Mouse (Mus musculus): Measurements from ENCODE around the gene Slc25a13. TPM values are rescaled to one million over a fixed set of nuclear protein-coding genes. Genes with fewer than 3 reads are reported as not detected.

Slc25a13 gene
- total and polyA plus RNA-seq, 3 experiments: 45.5 to 146 (median 121) TPM

DNA sequence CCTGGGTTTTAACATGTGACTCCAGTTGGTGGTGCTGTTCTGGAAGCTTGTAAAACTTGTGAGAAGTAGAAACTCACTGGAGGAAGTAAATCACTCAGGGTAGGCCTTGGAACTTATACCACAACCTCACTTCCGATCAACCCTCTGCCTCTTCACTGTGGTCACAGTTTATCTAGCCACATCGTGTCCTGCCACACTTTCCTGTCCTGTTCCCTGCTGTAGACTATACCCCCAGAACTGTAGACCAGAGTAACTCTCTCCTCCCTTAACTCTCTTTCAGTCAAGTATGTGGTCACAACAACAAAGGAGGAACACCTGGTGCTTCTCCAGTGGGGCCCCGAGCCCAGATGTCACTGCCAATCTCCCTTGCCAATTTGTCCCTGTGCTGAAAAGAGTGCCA, 67.6 kb downstream of the Slc25a13 start:
- H3K4me1 ChIP-seq (ENCODE audit: control insufficient read depth, insufficient read depth, low read length): peaks cover 2% of the 10 kb centered on the region; the same call in 1 of the 2 replicates

DNA sequence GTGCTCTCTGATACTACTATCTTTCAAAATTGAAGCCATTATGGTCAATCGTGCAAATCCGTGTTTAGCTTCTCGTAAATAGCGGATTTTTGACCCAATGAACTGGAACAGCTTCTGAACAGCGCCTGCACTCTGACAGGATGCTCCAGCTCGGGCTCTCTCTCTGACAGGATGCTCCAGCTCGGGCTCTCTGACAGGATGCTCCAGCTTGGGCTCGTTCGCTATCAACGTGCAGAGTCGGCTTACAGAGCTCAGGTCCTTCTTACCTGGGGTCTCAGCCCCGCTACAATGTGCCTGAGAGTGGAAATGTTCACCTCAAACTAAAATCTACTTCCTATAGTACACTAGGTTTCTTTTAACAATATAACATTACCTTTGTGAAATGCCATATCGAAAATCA, 71.6 kb downstream of the Slc25a13 start:
- 76% methylated on average over 13 of the region's 13 CpGs for WGBS
- H3K27ac ChIP-seq: no peak overlapping the region
- TF ChIP-seq EP300 (IDR thresholded peaks at IDR 0.05; ENCODE audit: insufficient read depth, low read depth, low read length) (no peak), POLR2A (IDR thresholded peaks at IDR 0.05; ENCODE audit: insufficient read depth, low read depth, low read length) (no peak), CTCF (IDR thresholded peaks at IDR 0.05) (no peak)
- no peak overlapping the region for H3K4me3 ChIP-seq
- H3K27me3 ChIP-seq (ENCODE audit: control insufficient read depth, insufficient read depth, low read length): no peaks in the 10 kb centered on the region
- no peak overlapping the region for H3K9ac ChIP-seq (ENCODE audit: low read depth, low read length)
- no peaks in the 10 kb centered on the region for H3K4me1 ChIP-seq (ENCODE audit: control insufficient read depth, insufficient read depth, low read length)
- intact Hi-C loops (cut with DNase I): no loop called here
- DNase-seq: no peak
- no peaks in the 10 kb centered on the region for H3K79me2 ChIP-seq (replicated peaks; ENCODE audit: control insufficient read depth, insufficient read depth, low read length)
- H3K36me3 ChIP-seq (ENCODE audit: control insufficient read depth, insufficient read depth, low read length): no peaks in the 10 kb centered on the region

More for the DNA sequence above, 67.6 kb downstream of the Slc25a13 start:
- Histone ChIP-seq H3K79me2 (replicated peaks; ENCODE audit: control insufficient read depth, insufficient read depth, low read length) (no peaks in the 10 kb centered on the region), H3K27ac (no peak overlapping the region), H3K27me3 (ENCODE audit: control insufficient read depth, insufficient read depth, low read length) (no peaks in the 10 kb centered on the region), H3K9ac (ENCODE audit: low read depth, low read length) (no peak overlapping the region), H3K4me3 (no peak overlapping the region), H3K36me3 (ENCODE audit: control insufficient read depth, insufficient read depth, low read length) (peaks cover 3% of the 10 kb centered on the region; the same call in 1 of the 2 replicates)
- intact Hi-C loops (cut with DNase I): no loop called here
- WGBS: 60% methylated on average over 3 of the region's 3 CpGs
- TF ChIP-seq EP300 (IDR thresholded peaks at IDR 0.05; ENCODE audit: insufficient read depth, low read depth, low read length) (no peak), POLR2A (IDR thresholded peaks at IDR 0.05; ENCODE audit: insufficient read depth, low read depth, low read length) (no peak), CTCF (IDR thresholded peaks at IDR 0.05) (no peak)
- DNase-seq: no peak

DNA sequence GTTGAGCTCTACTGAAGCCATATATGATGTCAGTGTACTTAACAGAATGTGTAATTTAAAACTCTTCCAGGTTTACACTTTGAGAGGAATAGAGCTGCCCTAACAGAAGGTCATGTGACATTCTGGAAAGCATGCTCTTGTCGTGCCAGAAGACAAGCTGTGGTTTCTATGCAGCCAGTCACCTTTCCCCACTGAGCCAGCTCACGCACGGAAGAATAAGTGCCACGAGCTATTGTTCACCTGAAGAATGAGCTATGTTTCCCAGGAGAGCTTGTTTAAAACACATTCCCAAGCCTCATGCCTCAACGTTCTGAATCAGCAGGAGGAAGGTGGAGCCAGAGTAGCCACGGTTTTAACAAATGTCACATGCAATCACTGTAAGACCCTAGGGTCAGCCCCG, 73.4 kb downstream of the Slc25a13 start:
- TF ChIP-seq EP300 (IDR thresholded peaks at IDR 0.05; ENCODE audit: insufficient read depth, low read depth, low read length): no peak
- TF ChIP-seq POLR2A (IDR thresholded peaks at IDR 0.05; ENCODE audit: insufficient read depth, low read depth, low read length): no peak
- no peak for TF ChIP-seq CTCF (IDR thresholded peaks at IDR 0.05)
- DNase-seq: no peak
- no peak overlapping the region for H3K27ac ChIP-seq
- no peaks in the 10 kb centered on the region for H3K79me2 ChIP-seq (replicated peaks; ENCODE audit: control insufficient read depth, insufficient read depth, low read length)
- no peak overlapping the region for H3K9ac ChIP-seq (ENCODE audit: low read depth, low read length)
- intact Hi-C loops (cut with DNase I): no loop called here
- no peaks in the 10 kb centered on the region for H3K27me3 ChIP-seq (ENCODE audit: control insufficient read depth, insufficient read depth, low read length)
- no peaks in the 10 kb centered on the region for H3K36me3 ChIP-seq (ENCODE audit: control insufficient read depth, insufficient read depth, low read length)
- no peaks in the 10 kb centered on the region for H3K4me1 ChIP-seq (ENCODE audit: control insufficient read depth, insufficient read depth, low read length)
- 68% methylated on average over 7 of the region's 7 CpGs for WGBS
- no peak overlapping the region for H3K4me3 ChIP-seq

DNA sequence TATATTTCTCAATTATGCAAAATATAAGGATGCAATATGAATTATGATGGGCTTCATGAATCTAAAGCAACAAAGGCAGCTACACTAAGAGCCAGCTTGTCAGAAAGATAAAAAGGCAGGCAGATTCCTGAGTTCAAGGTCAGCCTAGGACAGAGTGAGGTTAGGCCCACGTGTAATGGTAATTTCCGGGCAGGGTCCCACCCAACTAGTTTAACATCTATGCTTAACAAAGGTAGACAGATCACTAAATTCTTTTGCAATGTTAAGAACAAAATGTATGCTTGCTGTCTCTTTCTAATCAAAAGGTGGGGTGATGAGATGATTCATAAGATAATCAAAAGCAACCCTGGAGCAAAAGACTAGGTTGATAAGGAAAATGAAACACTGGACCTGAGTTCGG, 76.6 kb downstream of the Slc25a13 start:
- H3K27me3 ChIP-seq (ENCODE audit: control insufficient read depth, insufficient read depth, low read length): no peaks in the 10 kb centered on the region
- TF ChIP-seq POLR2A (IDR thresholded peaks at IDR 0.05; ENCODE audit: insufficient read depth, low read depth, low read length) (no peak), EP300 (IDR thresholded peaks at IDR 0.05; ENCODE audit: insufficient read depth, low read depth, low read length) (no peak), CTCF (IDR thresholded peaks at IDR 0.05) (no peak)
- 75% methylated on average over 3 of the region's 3 CpGs for WGBS

DNA sequence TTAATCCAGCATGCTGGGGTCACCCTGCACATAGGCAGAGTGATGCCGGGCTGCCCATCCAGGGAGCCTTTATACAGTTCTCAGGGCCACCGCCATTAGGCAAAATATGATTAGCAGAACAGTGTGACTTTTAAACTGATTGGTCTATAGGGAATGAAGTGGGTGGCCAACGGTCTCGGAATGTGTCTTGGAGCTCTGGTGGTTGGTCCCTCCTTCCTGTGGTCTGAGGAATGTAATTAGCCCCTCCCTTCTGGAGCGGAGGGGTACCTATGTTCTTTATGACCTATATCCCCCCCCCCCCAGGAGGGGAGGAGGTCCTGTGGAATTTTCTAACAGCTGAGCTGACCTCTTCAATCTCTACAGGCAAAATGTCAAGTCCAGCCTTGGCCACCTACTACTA, 77.9 kb downstream of the Slc25a13 start:
- Histone ChIP-seq H3K4me3 (no peak overlapping the region), H3K79me2 (replicated peaks; ENCODE audit: control insufficient read depth, insufficient read depth, low read length) (no peaks in the 10 kb centered on the region), H3K36me3 (ENCODE audit: control insufficient read depth, insufficient read depth, low read length) (no peaks in the 10 kb centered on the region), H3K27ac (no peak overlapping the region), H3K9ac (ENCODE audit: low read depth, low read length) (no peak overlapping the region), H3K27me3 (ENCODE audit: control insufficient read depth, insufficient read depth, low read length) (no peaks in the 10 kb centered on the region), H3K4me1 (ENCODE audit: control insufficient read depth, insufficient read depth, low read length) (no peaks in the 10 kb centered on the region)
- intact Hi-C loops (cut with DNase I): no loop called here
- TF ChIP-seq POLR2A (IDR thresholded peaks at IDR 0.05; ENCODE audit: insufficient read depth, low read depth, low read length) (no peak), CTCF (IDR thresholded peaks at IDR 0.05) (no peak)
- DNase-seq: no peak
- 96% methylated on average over 5 of the region's 5 CpGs for WGBS

More for the DNA sequence above, 76.6 kb downstream of the Slc25a13 start:
- intact Hi-C loops (cut with DNase I): no loop called here
- H3K4me1 ChIP-seq (ENCODE audit: control insufficient read depth, insufficient read depth, low read length): no peaks in the 10 kb centered on the region
- no peak overlapping the region for H3K4me3 ChIP-seq
- no peak overlapping the region for H3K9ac ChIP-seq (ENCODE audit: low read depth, low read length)
- no peaks in the 10 kb centered on the region for H3K36me3 ChIP-seq (ENCODE audit: control insufficient read depth, insufficient read depth, low read length)
- H3K79me2 ChIP-seq (replicated peaks; ENCODE audit: control insufficient read depth, insufficient read depth, low read length): no peaks in the 10 kb centered on the region
- no peak overlapping the region for H3K27ac ChIP-seq
- DNase-seq: no peak

DNA sequence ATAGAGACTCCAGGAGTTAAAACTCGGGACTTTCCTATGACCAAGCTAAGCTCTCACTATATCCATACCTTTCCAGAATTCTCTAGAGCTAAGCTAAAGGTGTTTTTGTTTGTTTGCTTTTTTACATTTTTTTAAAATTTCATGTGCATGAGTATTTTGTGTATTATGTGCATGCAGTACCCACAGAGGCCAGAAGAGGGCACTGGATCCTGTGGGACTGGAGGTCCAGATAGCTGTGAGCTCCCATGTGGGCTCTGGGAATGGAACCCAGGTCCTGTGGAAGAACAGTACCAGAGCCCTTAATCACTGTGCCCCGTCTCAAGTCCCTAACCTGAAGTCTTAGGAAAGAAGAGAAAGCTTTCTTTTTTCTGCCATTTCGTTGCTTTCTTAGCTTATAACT, 80.2 kb downstream of the Slc25a13 start:
- no peak overlapping the region for H3K27ac ChIP-seq
- TF ChIP-seq POLR2A (IDR thresholded peaks at IDR 0.05; ENCODE audit: insufficient read depth, low read depth, low read length) (no peak), CTCF (IDR thresholded peaks at IDR 0.05) (peak; percentile 59), EP300 (IDR thresholded peaks at IDR 0.05; ENCODE audit: insufficient read depth, low read depth, low read length) (no peak)
- no peak overlapping the region for H3K9ac ChIP-seq (ENCODE audit: low read depth, low read length)
- H3K4me1 ChIP-seq (ENCODE audit: control insufficient read depth, insufficient read depth, low read length): no peaks in the 10 kb centered on the region; the same call in 1 of the 2 replicates
- intact Hi-C loops (cut with DNase I): no loop called here
- no peaks in the 10 kb centered on the region for H3K79me2 ChIP-seq (replicated peaks; ENCODE audit: control insufficient read depth, insufficient read depth, low read length)
- H3K4me3 ChIP-seq: no peak overlapping the region
- WGBS: 93% methylated on average over 3 of the region's 3 CpGs
- DNase-seq: no peak
- H3K36me3 ChIP-seq (ENCODE audit: control insufficient read depth, insufficient read depth, low read length): no peaks in the 10 kb centered on the region
- H3K27me3 ChIP-seq (ENCODE audit: control insufficient read depth, insufficient read depth, low read length): no peaks in the 10 kb centered on the region

All from heart, adult 2 months (tissue).